Mouse (Mus musculus) testis, adult 2 months (tissue): ENCODE measurements at regions not wholly inside any gene's neighbourhood (a gene's known extent, or its start where the extent isn't known, plus 50 kb on each side); places are given as distances from the start of the nearest gene placed in this dataset.

ENCODE experiments used
- CTCF ChIP-seq: fragments of 200-500 bp; IDR thresholded peaks from 2 replicates; pipeline ENCODE4 v1.5.1; 2012; ENCODE audit warnings: low read depth, mild to moderate bottlenecking, inconsistent platforms, low read length, moderate library complexity; ENCODE audit not compliant: control insufficient read depth, insufficient read depth, insufficient replicate concordance
- POLR2A ChIP-seq: fragments of 200-500 bp; IDR thresholded peaks from 2 replicates; pipeline ENCODE4 v1.6.1; 2012; ENCODE audit warnings: low read depth, mild to moderate bottlenecking, inconsistent platforms, low read length, moderate library complexity; ENCODE audit not compliant: control insufficient read depth

GRCm38 (mm10) chr2:9709466-9709865, 171.6 kb upstream of the 4930412O13Rik start:
- TF ChIP-seq CTCF, result no peak
- TF ChIP-seq POLR2A, result no peak
